ENCODE assay signal across 19 mouse cellular contexts in the genomic region with DNA sequence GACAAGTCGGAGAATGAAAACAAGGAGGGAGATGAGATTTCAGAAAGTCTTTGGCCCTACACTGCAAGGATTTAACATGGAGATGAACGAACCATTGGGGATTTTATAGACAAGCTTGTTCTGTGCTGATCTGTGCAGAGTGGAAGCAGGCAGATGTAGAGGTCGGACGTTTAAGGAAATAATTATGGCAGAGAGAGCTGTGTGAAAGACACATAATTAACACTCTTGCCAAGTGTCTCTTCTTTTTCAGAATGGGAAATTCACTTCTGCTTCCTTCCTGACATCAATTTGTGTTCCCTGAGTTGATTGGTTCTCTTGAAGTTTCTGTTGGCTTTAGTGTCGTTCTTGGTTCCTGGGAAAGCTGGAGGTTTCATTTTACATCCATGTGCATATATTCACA.
"Had no signal": no experiment of that assay in that cellular context is flagged by ENCODE, and none has a peak within 500 bp of the region (broad histone marks: within the 10 kb centered on the region; RNA-seq: fewer than 3 reads in every experiment).

No protein-coding gene starts in this region.

- H3K27ac ChIP-seq: lung, embryonic 15.5 days; macrophage; midbrain, embryonic 13.5 days; midbrain, embryonic 15.5 days; neural tube, embryonic 12.5 days had no signal

- DNase-seq: lung, adult 2 months; lung, postnatal 14 days; lung, postnatal 36 days; retina, postnatal 1 day; right cerebral cortex, adult 18-20 months; right cerebral cortex, postnatal 25 days; right cerebral cortex, postnatal 4 days; spleen, adult 18-20 months; thymus, adult 18-20 months; thymus, postnatal 14 days; thymus, postnatal 36 days had no signal

- H3K4me2 ChIP-seq: lung, embryonic 15.5 days; midbrain, embryonic 11.5 days; midbrain, embryonic 13.5 days; midbrain, embryonic 15.5 days; neural tube, embryonic 12.5 days had no signal

- H3K9me3 ChIP-seq: lung, embryonic 15.5 days; midbrain, embryonic 13.5 days; midbrain, embryonic 15.5 days; neural tube, embryonic 12.5 days had no signal

- H3K9ac ChIP-seq: lung, embryonic 15.5 days; midbrain, embryonic 13.5 days; midbrain, embryonic 15.5 days; neural tube, embryonic 12.5 days had no signal

- H3K4me1 ChIP-seq: lung, embryonic 15.5 days; megakaryocyte, embryonic 14.5 days; midbrain, embryonic 13.5 days; midbrain, embryonic 15.5 days; neural tube, embryonic 12.5 days had no signal

- H3K4me3 ChIP-seq: lung, embryonic 15.5 days; megakaryocyte, embryonic 14.5 days; midbrain, embryonic 13.5 days; midbrain, embryonic 15.5 days; neural tube, embryonic 12.5 days had no signal

- H3K27me3 ChIP-seq: lung, embryonic 15.5 days; megakaryocyte, embryonic 14.5 days; midbrain, embryonic 13.5 days; midbrain, embryonic 15.5 days; neural tube, embryonic 12.5 days had no signal

- ATAC-seq: lung, postnatal 0 days; midbrain, embryonic 13.5 days; midbrain, embryonic 15.5 days had no signal

- H3K36me3 ChIP-seq: lung, embryonic 15.5 days; midbrain, embryonic 13.5 days; midbrain, embryonic 15.5 days; neural tube, embryonic 12.5 days had no signal
